Mouse (Mus musculus): ENCODE data around the gene Cops3. TPM values are rescaled to one million over a fixed set of nuclear protein-coding genes. Genes with fewer than 3 reads are reported as not detected.

The Cops3 gene
- 154 and 173 TPM in 2 replicates for polyA plus RNA-seq (2015; fragmentation: Nextera tagmentation; extraction: Ambion mirVana)

DNA sequence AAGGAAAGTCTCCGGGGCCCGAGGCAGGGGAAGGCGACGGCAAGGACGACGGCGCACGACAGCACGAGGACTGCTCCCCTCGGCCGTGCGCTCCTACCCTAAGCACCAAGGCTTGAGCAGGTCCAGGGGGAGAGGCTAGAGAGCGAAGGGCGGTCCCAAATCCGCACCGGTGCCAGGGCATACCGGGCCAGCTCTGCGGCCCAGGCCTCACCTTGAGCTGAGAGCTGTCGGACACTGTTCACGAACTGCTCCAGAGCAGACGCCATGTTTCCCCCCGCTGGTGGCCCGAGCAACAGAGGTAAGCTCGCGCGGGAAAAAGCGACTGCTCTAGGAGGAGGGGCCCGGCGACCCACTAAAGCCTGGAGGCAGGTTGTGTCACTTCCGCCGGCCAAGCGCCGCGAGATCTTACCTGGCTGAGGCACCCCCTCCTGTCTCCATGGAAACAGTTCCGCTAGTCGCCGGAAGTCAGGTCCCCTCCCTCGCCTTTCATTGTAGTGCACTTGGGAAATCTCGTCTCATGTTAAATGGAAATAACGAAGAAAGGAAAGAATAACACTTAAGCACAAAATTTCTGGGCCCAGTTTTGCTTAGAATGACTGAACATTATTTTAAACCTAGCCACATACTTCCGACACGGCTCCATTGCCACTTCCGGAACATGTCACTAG lies at the start of gene Cops3:
TSS of gene Cops3 (minus strand) at position 380 of the 668 bp plus-strand sequence.
- peak; percentile 97 for ATAC-seq (replicated peaks; ENCODE audit: extremely low read depth, insufficient read depth, low FRiP score)
- Histone ChIP-seq H3K27me3 (ENCODE audit: control insufficient read depth, insufficient read depth, low read length) (no peaks in the 10 kb centered on the region), H3K4me3 (ENCODE audit: low read length) (peak within 1 kb of the TSS; percentile 78), H3K4me2 (ENCODE audit: low read depth, low read length) (peak within 1 kb of the TSS; percentile 70), H3K36me3 (ENCODE audit: control insufficient read depth, insufficient read depth) (peaks cover 9% of the 10 kb centered on the region; the same call in 1 of the 2 replicates), H3K9ac (ENCODE audit: low read length) (peak within 1 kb of the TSS; percentile 92), H3K27ac (ENCODE audit: low read length) (peak within 1 kb of the TSS; percentile 96), H3K4me1 (ENCODE audit: control insufficient read depth, insufficient read depth, low read length) (peaks cover 17% of the 10 kb centered on the region), H3K9me3 (replicated peaks; ENCODE audit: control insufficient read depth, low read length) (no peaks in the 10 kb centered on the region)
- under 1% methylated on average over 43 of the region's 43 CpGs for WGBS

- H3K4me1 ChIP-seq (ENCODE audit: control insufficient read depth, insufficient read depth, low read length): peaks cover 9% of the 10 kb centered on the region
- H3K4me2 ChIP-seq (ENCODE audit: low read depth, low read length): no peak overlapping the region
- no peak overlapping the region for H3K27ac ChIP-seq (ENCODE audit: low read length)
- H3K27me3 ChIP-seq (ENCODE audit: control insufficient read depth, insufficient read depth, low read length): no peaks in the 10 kb centered on the region
- no peak for ATAC-seq (replicated peaks; ENCODE audit: extremely low read depth, insufficient read depth, low FRiP score)
- no peaks in the 10 kb centered on the region; the same call in 1 of the 2 replicates for H3K9me3 ChIP-seq (replicated peaks; ENCODE audit: control insufficient read depth, low read length)
- H3K36me3 ChIP-seq (ENCODE audit: control insufficient read depth, insufficient read depth): no peaks in the 10 kb centered on the region
- no peak overlapping the region for H3K9ac ChIP-seq (ENCODE audit: low read length)
- WGBS: 71% methylated on average over 5 of the region's 5 CpGs
- H3K4me3 ChIP-seq (ENCODE audit: low read length): no peak overlapping the region
Measured at GRCm38 (mm10) chr11:59888151-59888550, 48.5 kb upstream of the Cops3 start.

GRCm38 (mm10) chr11:59886952-59887351 lies 47.3 kb upstream of the Cops3 start:
- H3K9me3 ChIP-seq (replicated peaks; ENCODE audit: control insufficient read depth, low read length): no peaks in the 10 kb centered on the region; the same call in 1 of the 2 replicates
- no peak for ATAC-seq (replicated peaks; ENCODE audit: extremely low read depth, insufficient read depth, low FRiP score)
- no peak overlapping the region for H3K4me2 ChIP-seq (ENCODE audit: low read depth, low read length)
- 67% methylated on average over 1 of the region's 1 CpGs for WGBS
- no peak overlapping the region for H3K4me3 ChIP-seq (ENCODE audit: low read length)
- H3K4me1 ChIP-seq (ENCODE audit: control insufficient read depth, insufficient read depth, low read length): peaks cover 9% of the 10 kb centered on the region
- H3K9ac ChIP-seq (ENCODE audit: low read length): no peak overlapping the region
- H3K27ac ChIP-seq (ENCODE audit: low read length): no peak overlapping the region
- no peaks in the 10 kb centered on the region for H3K36me3 ChIP-seq (ENCODE audit: control insufficient read depth, insufficient read depth)
- H3K27me3 ChIP-seq (ENCODE audit: control insufficient read depth, insufficient read depth, low read length): no peaks in the 10 kb centered on the region

DNA sequence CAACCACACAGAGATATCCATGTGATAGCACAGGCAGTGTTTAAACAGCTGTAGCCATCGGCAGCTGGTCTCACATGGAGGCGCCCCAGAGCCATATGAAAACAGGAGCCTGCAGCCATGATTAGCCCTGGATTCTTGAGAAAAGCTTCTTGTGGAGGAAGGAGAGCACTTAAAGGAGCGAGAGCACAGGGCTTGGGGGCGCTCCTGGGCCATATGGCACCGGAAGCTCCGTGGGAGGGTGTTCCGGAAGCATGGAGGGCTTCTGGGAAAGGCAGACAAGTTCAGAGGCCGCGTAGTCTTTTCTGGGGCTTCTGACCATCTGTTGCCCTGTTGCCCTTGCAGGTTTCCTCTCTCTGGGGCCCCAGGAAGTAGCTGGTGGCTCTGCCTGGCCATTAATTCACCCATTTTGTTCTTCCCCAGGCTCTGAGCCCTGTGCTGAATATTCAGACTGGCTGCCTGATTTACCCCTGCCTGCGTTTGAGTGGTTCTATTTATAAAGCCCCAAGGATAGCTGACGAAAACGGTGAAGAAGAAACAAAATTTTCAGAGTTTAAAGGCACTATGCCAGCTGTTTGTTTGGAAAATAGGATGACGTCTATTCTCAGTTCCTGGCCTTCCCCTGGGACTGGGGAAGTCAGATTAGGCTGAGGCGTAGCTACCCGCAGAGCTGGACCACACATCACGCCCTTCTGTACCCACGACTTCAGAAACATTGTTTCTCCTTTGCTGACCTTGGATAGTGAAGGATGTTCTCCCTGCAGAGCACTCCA lies 45.8 kb upstream of the Cops3 start:
- peak; percentile 72 for ATAC-seq (replicated peaks; ENCODE audit: extremely low read depth, insufficient read depth, low FRiP score)
- Histone ChIP-seq H3K9ac (ENCODE audit: low read length) (no peak overlapping the region; the same call in 1 of the 2 replicates), H3K9me3 (replicated peaks; ENCODE audit: control insufficient read depth, low read length) (no peaks in the 10 kb centered on the region; the same call in 1 of the 2 replicates), H3K27ac (ENCODE audit: low read length) (peak overlapping the region; percentile 57), H3K27me3 (ENCODE audit: control insufficient read depth, insufficient read depth, low read length) (no peaks in the 10 kb centered on the region), H3K4me3 (ENCODE audit: low read length) (no peak overlapping the region), H3K4me1 (ENCODE audit: control insufficient read depth, insufficient read depth, low read length) (peaks cover 9% of the 10 kb centered on the region), H3K36me3 (ENCODE audit: control insufficient read depth, insufficient read depth) (no peaks in the 10 kb centered on the region), H3K4me2 (ENCODE audit: low read depth, low read length) (no peak overlapping the region; the same call in 1 of the 2 replicates)
- WGBS: 32% methylated on average over 17 of the region's 17 CpGs

GRCm38 (mm10) chr11:59880031-59880430 lies 40.4 kb upstream of the Cops3 start:
- H3K4me2 ChIP-seq (ENCODE audit: low read depth, low read length): no peak overlapping the region
- H3K4me3 ChIP-seq (ENCODE audit: low read length): no peak overlapping the region
- no peak overlapping the region for H3K27ac ChIP-seq (ENCODE audit: low read length)
- H3K36me3 ChIP-seq (ENCODE audit: control insufficient read depth, insufficient read depth): peaks cover 4% of the 10 kb centered on the region; the same call in 1 of the 2 replicates
- no peaks in the 10 kb centered on the region for H3K9me3 ChIP-seq (replicated peaks; ENCODE audit: control insufficient read depth, low read length)
- 14% methylated on average over 2 of the region's 2 CpGs for WGBS
- H3K9ac ChIP-seq (ENCODE audit: low read length): no peak overlapping the region
- H3K4me1 ChIP-seq (ENCODE audit: control insufficient read depth, insufficient read depth, low read length): peaks cover under 1% of the 10 kb centered on the region; the same call in 1 of the 2 replicates
- 0 out of 2 replicates have a peak, but pooled peaks have one; percentile 39 for ATAC-seq (replicated peaks; ENCODE audit: extremely low read depth, insufficient read depth, low FRiP score)
- H3K27me3 ChIP-seq (ENCODE audit: control insufficient read depth, insufficient read depth, low read length): no peaks in the 10 kb centered on the region

- 77% methylated on average over 8 of the region's 8 CpGs for WGBS
Measured at GRCm38 (mm10) chr11:59872124-59872523, 32.5 kb upstream of the Cops3 start.

GRCm38 (mm10) chr11:59864316-59864715 lies 24.7 kb upstream of the Cops3 start:
- 77% methylated on average over 6 of the region's 6 CpGs for WGBS
- no peaks in the 10 kb centered on the region for H3K4me1 ChIP-seq (ENCODE audit: control insufficient read depth, insufficient read depth, low read length)
- H3K36me3 ChIP-seq (ENCODE audit: control insufficient read depth, insufficient read depth): peaks cover 3% of the 10 kb centered on the region
- H3K9ac ChIP-seq (ENCODE audit: low read length): no peak overlapping the region
- no peaks in the 10 kb centered on the region for H3K27me3 ChIP-seq (ENCODE audit: control insufficient read depth, insufficient read depth, low read length)
- H3K9me3 ChIP-seq (replicated peaks; ENCODE audit: control insufficient read depth, low read length): no peaks in the 10 kb centered on the region
- no peak for ATAC-seq (replicated peaks; ENCODE audit: extremely low read depth, insufficient read depth, low FRiP score)
- no peak overlapping the region for H3K27ac ChIP-seq (ENCODE audit: low read length)
- no peak overlapping the region for H3K4me3 ChIP-seq (ENCODE audit: low read length)
- H3K4me2 ChIP-seq (ENCODE audit: low read depth, low read length): no peak overlapping the region

More at GRCm38 (mm10) chr11:59872124-59872523, 32.5 kb upstream of the Cops3 start:
- no peak overlapping the region for H3K4me3 ChIP-seq (ENCODE audit: low read length)
- no peaks in the 10 kb centered on the region for H3K4me1 ChIP-seq (ENCODE audit: control insufficient read depth, insufficient read depth, low read length)
- no peak for ATAC-seq (replicated peaks; ENCODE audit: extremely low read depth, insufficient read depth, low FRiP score)
- no peak overlapping the region for H3K27ac ChIP-seq (ENCODE audit: low read length)
- H3K9me3 ChIP-seq (replicated peaks; ENCODE audit: control insufficient read depth, low read length): no peaks in the 10 kb centered on the region
- no peak overlapping the region for H3K4me2 ChIP-seq (ENCODE audit: low read depth, low read length)
- H3K36me3 ChIP-seq (ENCODE audit: control insufficient read depth, insufficient read depth): peaks cover 8% of the 10 kb centered on the region; the same call in 1 of the 2 replicates
- no peaks in the 10 kb centered on the region for H3K27me3 ChIP-seq (ENCODE audit: control insufficient read depth, insufficient read depth, low read length)
- no peak overlapping the region for H3K9ac ChIP-seq (ENCODE audit: low read length)

- no peak for ATAC-seq (replicated peaks; ENCODE audit: extremely low read depth, insufficient read depth, low FRiP score)
- Histone ChIP-seq H3K27me3 (ENCODE audit: control insufficient read depth, insufficient read depth, low read length) (no peaks in the 10 kb centered on the region), H3K27ac (ENCODE audit: low read length) (no peak overlapping the region), H3K9me3 (replicated peaks; ENCODE audit: control insufficient read depth, low read length) (no peaks in the 10 kb centered on the region), H3K9ac (ENCODE audit: low read length) (no peak overlapping the region), H3K4me1 (ENCODE audit: control insufficient read depth, insufficient read depth, low read length) (no peaks in the 10 kb centered on the region), H3K36me3 (ENCODE audit: control insufficient read depth, insufficient read depth) (peaks cover 7% of the 10 kb centered on the region), H3K4me2 (ENCODE audit: low read depth, low read length) (no peak overlapping the region), H3K4me3 (ENCODE audit: low read length) (no peak overlapping the region)
- WGBS: 87% methylated on average over 11 of the region's 11 CpGs
Measured at GRCm38 (mm10) chr11:59860467-59860866, 20.8 kb upstream of the Cops3 start.

- no peak overlapping the region for H3K9ac ChIP-seq (ENCODE audit: low read length)
- no peak overlapping the region for H3K4me3 ChIP-seq (ENCODE audit: low read length)
- no peak overlapping the region for H3K27ac ChIP-seq (ENCODE audit: low read length)
- no peaks in the 10 kb centered on the region for H3K27me3 ChIP-seq (ENCODE audit: control insufficient read depth, insufficient read depth, low read length)
- ATAC-seq (replicated peaks; ENCODE audit: extremely low read depth, insufficient read depth, low FRiP score): no peak
- H3K4me1 ChIP-seq (ENCODE audit: control insufficient read depth, insufficient read depth, low read length): peaks cover 12% of the 10 kb centered on the region
- WGBS: 61% methylated on average over 3 of the region's 3 CpGs
- H3K4me2 ChIP-seq (ENCODE audit: low read depth, low read length): no peak overlapping the region
- no peaks in the 10 kb centered on the region for H3K9me3 ChIP-seq (replicated peaks; ENCODE audit: control insufficient read depth, low read length)
- H3K36me3 ChIP-seq (ENCODE audit: control insufficient read depth, insufficient read depth): peaks cover 7% of the 10 kb centered on the region
Measured at GRCm38 (mm10) chr11:59852865-59853264, 13.2 kb upstream of the Cops3 start.
